Mouse (Mus musculus) heart, postnatal 4 days (tissue): ENCODE results near the gene Med21. TPM values are rescaled to one million over a fixed set of nuclear protein-coding genes. Genes with fewer than 3 reads are reported as not detected.

Experiments
- DNase-seq: peaks from one replicate; pipeline ENCODE4 v3.0.0; 2021
- total RNA-seq, 2 experiments: library from RNA; stranded (reverse); gene quantifications; 2 replicates each; pipeline ENCODE4 v1.2.3; 2021

The Med21 gene
- total RNA-seq, 2 experiments from 2014 or later: 64.0 to 67.8 TPM

GRCm38 (mm10) chr6:146678136-146679070, 36.1 kb downstream of the Med21 start:
- DNase-seq: no peak

GRCm38 (mm10) chr6:146683881-146684280, 41.5 kb downstream of the Med21 start:
- no peak for DNase-seq

DNA sequence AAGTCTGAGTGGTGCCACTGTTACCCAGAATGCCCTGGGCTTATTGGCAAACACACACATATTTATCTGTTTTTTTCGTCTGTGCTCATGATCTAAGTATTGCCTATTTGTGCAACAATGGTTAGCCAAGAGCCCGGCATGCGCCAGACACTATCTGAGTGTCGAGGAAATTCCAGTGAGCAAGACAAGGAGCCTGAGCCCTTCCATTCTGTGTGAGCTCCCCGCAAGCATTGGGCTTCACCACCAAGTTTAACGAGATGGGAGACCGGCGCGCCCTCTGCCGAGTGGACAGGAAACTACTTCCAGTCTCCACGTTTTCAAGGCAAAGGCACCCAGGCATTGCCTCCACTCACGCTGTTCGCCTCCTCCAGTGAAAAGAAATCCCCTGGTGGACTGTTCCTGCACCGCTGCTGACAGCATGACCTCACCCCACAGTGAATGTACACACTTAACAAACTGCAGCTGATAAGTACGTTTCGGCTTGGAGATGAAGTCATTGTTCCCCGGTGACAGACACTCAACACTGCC, 43.5 kb downstream of the Med21 start:
- peak; percentile 89 for DNase-seq

- DNase-seq: peak; percentile 35
Observed at GRCm38 (mm10) chr6:146686463-146687196, 44.3 kb downstream of the Med21 start.

DNA sequence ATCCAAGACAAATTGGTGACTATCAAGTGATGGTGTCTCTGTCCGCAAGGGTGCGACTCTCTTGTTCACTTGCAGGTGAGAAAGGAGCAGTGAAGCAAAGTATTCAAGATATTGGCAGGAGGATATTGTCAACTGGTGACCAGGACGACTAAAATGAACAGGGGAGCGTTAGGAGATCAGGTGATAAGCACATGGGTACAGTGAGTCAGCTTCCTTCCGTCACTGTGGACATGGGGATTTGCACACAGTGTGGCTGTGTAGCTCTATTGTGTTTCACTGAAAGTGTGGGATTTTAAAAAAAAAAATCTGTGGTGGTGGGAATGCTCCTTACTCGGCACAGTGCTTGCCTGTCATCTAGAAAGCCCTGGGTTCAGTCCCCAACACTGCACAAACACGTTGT, 45.7 kb downstream of the Med21 start:
- no peak for DNase-seq

GRCm38 (mm10) chr6:146688861-146689260, 46.5 kb downstream of the Med21 start:
- no peak for DNase-seq

GRCm38 (mm10) chr6:146697767-146698166, 55.4 kb downstream of the Med21 start:
- DNase-seq: no peak

- DNase-seq: no peak
Observed at GRCm38 (mm10) chr6:146698376-146698775, 56.0 kb downstream of the Med21 start.

Other genes starting within 250 kb of the Med21 start
- gene Itpr2, start 140.3 kb upstream of the Med21 start, total RNA-seq: 10 to 100 TPM; 38.6 to 45.5 TPM
- 10 to 100 TPM; 63.8 to 66.8 TPM for gene Fgfr1op2, start 65.3 kb upstream of the Med21 start, total RNA-seq
- 10 to 100 TPM; 28.4 to 35.0 TPM for gene Ints13, start 64.7 kb upstream of the Med21 start, total RNA-seq
- gene Tm7sf3, start 277 bp downstream of the Med21 start, total RNA-seq: 10 to 100 TPM; 25.4 to 25.5 TPM
- gene Stk38l, start 82.4 kb downstream of the Med21 start, total RNA-seq: 10 to 100 TPM; 25.4 to 29.1 TPM
- gene Arntl2, start 153.5 kb downstream of the Med21 start, total RNA-seq: 1 to 10 TPM; 1.4 to 2.1 TPM
- gene Smco2, start 207.6 kb downstream of the Med21 start, total RNA-seq: under 1 TPM; 0.47 to 0.62 TPM
- 100 to 1,000 TPM in 1 of 2 experiments, 10 to 100 TPM in 1; 95.3 to 106 TPM for gene Ppfibp1, start 245.9 kb downstream of the Med21 start, total RNA-seq